Mouse (Mus musculus) heart, adult 18-20 months (tissue): ENCODE measurements around the gene Igfbp5. TPM values are rescaled to one million over a fixed set of nuclear protein-coding genes. Genes with fewer than 3 reads are reported as not detected.

Source experiments
- DNase-seq, 2 experiments: peaks; one replicate each; pipeline ENCODE4 v3.0.0; 2021 to 2022; ENCODE audit warnings: mixed read lengths in 1 of 2
- long read RNA-seq, 2 experiments: library from polyadenylated mRNA; stranded (forward); transcript quantifications; one replicate each; pipeline ENCODE4 v2.0.0; 2021
- total RNA-seq, 2 experiments: library from RNA; stranded (reverse); gene quantifications; 2 replicates each; pipeline ENCODE4 v1.2.3; 2021

Gene Igfbp5
- total RNA-seq: 100 to 1,000 TPM in 1 of 2 experiments, 10 to 100 TPM in 1; 80.7 to 123 TPM
- long read RNA-seq, experiment 1, full-length matches to known transcripts: 9 of 33 reads
- long read RNA-seq, experiment 1, partial matches to known transcripts: 0 of 33 reads
- long read RNA-seq, experiment 1, other reads (novel, unspliced or antisense): 24 of 33 reads
- long read RNA-seq, experiment 2, full-length matches to known transcripts: 1 of 29 reads
- long read RNA-seq, experiment 2, partial matches to known transcripts: 1 of 29 reads
- long read RNA-seq, experiment 2, other reads (novel, unspliced or antisense): 27 of 29 reads

DNA sequence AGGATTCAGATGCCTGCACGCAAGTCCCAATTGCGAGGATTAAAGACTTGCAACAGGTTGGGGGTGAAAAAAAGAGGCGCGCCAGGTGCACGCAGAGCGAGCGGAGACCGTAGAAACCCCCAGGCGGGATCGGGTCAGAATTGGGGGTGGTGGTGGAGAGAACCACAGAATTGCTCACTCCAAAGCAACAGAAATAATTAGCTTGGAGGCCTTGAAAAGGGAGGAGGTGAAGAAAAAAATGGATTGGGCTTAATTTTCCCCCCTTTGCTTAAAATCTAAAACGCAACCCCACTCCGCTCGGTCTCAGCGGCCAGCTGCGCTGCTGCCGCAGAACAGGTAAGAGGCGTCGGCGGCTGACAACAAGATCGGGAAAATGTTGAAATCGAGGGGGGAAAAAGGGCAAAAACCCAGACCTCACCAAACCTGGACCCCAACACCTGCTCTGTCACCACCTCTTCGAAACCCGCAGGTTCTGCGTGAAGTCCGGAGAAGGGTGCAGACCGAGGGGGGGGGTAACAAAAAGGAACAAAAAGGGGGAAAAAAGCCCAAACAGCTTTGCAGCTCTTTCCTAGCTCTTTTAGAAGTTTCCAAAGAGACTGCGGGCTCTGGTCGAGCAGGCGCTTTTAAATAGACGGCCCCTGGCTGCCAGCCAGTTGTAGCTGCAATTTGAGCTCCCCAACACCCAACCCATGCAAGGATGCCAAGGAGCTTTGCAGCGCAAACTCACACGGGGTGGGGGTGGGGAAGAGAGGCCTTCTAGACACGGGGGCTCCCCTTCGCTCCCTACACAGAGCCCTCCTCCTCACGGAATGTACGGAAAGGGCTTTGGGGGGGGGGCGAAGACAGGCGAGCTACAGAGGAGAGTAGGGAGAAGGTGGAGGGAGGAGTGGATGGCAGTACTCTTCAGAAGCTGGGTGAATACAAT, at the start of gene Igfbp5:
Gene Igfbp5, minus strand, starts transcription at position 598 of the 925 bp plus-strand sequence.
- DNase-seq: peak; percentile 85 to 86

DNA sequence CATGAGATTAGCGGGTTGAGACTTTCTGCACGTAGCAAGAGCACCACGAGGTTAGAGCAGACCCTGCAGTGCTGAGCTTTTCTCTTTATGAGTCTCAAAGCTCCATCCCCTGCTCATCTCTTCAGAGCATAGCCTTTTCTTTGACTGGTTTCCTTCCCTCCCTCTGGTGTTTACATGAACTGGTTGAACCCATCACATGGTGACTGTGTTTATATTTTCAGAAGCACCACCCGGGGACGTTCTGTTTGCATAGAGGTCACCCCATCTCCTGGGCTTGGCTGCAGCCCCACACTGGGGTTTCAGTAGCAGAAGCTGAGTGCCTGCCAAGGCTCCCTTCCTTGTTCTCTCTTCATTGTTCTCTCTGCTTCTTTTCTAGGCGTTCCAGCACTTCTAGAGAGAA, 40.1 kb upstream of the Igfbp5 start:
- peak; percentile 68 to 82 for DNase-seq

DNA sequence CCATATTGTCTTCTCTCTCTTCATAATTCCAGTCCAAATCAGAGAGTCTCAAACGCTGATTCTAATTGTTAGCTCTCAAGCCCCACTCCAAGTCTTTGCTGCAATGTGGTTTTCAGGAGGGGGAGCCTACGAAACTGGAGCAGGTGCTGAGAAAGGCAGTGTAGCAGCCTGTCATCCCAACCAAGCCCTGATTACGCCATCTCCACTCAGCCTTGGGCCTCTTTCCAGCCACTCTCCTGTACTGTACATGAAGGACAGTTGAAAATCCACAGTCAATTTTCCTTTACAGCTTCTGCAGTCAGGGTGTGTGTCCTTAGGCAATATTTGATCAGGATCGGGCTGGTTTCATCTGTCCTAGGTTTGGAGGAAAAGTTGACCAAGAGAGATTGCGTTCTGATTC, 38.4 kb upstream of the Igfbp5 start:
- DNase-seq: peak; percentile 22 to 58

DNA sequence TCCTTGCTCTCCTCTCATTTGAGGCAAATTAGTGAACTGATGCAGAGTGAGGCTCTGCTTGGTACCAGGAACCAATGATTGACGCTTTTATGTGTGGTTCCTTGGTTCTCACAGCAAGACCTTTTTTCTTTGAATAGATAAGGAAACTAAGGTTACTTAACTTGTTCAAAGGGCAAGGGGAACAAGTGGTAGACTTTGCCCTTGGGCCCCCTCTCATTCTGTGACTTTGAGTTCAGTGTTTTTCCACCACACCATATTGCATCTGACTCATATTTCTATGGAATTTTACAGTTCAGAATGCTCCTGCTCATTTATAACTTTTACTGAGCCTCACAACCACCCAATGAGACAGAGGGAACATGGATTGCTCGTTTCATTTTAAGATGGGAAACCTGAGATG, 21.1 kb upstream of the Igfbp5 start:
- DNase-seq: no peak

DNA sequence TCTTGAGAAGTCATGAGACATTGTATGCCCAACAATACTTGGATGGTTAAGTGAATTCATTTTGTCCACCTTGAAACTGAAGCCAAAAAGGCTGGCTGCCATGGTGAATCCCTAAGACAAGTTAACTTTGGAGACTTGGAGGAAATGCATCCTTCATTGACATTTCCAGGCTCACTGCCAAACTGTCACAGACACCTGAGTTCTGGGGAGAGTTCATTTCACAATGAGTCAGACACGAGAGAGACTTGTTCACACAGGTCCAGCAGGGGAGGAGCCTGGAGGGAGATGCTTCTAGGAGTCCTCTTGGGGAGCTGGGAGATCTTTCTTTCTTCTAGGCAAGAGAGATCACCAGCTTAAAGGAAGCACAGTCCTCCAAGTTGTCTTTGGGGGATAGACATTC, 13.2 kb upstream of the Igfbp5 start:
- DNase-seq: no peak

DNA sequence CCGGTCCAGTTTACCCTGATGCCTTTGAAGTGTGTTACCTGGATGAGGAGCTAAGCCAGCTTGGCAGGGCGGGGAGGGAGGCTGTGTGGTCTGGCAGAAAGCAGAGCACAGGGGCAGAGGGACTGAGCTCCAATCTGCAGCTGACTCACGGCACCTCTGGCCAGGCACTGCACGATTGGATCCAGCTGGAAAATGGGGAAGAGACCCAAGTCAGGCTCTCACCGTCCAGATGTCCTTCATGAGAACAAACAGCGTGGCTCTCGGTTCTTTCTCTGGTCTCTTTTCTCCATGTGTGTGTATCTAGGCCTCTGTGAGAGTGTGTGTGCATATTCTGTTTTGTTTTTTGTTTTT, 11.1 kb upstream of the Igfbp5 start:
- DNase-seq: peak; percentile 77

DNA sequence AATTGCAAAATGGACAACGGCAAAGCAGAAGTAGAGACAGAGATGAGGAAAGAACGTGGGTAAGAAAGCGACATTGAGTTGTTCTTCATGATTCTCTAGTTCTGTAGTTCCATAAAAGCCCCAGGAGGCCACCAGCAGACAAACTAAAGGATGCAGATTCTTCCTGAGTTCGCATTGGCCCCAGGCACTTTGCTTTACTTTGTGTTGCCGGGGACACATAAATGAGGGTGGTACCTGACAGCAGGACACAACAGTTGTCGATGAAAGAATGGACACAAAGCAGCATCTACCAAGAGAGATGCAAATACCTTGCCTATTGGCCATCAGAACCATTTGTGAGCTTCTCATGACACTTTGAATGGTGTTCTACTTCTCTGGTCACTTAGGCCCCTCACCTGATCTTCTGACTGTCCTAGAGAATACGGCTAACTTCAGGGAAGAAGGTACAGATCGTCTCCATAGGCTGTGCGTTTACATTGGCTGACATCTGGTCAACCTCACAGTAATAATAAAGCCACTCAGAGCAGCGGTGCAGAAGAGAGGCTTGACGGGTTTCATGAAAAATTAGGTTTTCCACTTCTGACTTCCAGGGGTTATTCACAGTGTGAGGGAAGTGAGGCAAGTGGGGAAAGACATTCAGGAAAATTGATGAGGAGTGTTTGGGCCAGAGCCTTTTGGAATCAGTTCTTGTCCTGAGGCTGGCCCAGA, 10.6 kb upstream of the Igfbp5 start:
- DNase-seq: no peak

DNA sequence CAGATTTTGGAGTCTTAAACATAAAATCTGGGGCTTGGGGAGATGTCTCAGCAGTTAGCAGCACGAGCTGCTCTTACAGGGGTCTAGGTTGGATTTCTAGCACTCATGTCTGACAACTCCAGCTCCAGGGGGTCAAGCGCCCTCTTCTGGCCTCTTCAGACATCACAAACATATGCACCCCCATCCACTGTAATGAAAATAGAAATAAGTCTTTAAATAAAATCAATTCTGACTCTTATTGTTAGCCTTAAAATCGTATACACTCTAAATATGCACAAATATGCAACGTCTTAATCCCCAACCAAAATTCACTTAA, 4.6 kb upstream of the Igfbp5 start:
- DNase-seq: no peak

DNA sequence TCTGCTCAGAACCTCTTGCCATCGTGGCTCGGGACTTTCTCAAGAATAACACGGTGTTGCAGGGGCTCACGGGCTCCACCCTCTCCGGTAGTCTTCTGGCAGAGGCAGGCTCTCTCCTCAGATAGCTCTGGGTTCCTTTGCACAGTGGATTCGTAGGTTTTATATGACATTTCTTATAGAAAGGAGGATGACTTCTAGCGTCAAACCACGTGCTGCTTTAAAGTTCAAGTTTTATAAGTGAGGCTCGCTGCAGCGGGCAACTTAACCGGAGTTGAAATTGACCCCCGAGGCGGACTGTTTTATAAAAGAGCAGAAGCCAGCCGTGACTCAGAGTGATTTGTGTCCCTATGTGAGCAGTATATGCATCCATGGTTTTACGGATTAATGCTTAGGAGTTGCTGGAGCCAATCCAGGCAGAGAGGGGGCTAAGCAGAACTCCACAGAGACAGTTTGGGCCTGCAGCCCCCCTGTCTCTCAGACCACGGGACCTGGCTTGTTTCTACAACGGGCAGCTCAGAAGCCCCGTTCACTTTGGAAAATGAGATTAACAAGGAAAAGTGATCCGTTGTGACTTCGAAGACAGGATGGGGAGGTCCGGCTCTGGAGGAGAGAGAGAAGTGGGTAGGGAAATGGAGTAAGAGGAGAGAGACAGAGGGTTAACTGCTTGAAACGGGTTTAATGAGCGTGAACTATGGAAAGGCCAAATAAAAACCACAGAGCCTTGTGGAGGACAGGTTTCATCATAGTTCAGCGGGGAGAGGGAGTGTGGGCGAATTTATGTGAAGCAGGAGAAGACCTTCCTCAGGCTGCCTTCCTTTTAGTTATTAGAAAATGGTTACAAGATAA, 4.0 kb upstream of the Igfbp5 start:
- DNase-seq: no peak

DNA sequence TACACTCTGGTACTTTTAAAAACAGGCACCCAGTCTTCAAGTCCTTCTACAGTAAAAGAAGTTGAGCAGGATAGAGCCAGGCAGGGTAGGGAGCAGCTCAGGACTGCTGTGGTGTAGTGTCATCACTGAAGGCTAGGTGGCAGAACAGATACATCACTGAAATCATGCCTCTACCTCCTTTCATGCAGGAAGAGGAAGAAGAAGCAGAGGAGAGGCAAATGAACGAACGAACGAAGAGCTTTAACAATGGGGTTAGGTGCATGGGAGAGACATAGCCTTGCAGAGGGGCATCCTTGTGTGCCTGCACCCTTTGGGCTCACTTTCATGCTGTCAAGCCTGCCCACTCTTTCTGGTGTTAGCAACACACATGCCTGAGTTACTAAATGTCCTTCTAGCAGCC, 3.2 kb upstream of the Igfbp5 start:
- DNase-seq: peak; percentile 61 to 69

DNA sequence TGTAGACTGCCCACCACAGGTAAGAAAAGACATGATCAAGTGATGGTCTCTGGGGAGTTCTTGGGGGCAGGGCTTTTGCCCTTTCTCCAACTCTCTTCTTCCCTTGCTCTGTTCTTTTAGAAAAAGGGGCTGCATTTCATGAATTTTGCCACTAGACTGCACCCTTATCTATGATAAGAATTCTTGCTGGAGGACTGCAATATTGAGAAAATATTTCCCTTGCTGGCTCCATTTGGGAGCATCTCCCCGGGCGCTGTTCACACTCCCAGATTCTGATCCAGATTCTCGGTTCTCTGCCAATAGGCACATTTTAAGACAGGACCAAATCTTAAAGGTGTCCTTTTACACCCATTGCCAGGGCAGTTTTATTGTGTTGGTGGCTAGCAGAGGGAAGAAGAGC, 1.4 kb upstream of the Igfbp5 start:
- DNase-seq: peak in 1 of 2 experiments; percentile 52

DNA sequence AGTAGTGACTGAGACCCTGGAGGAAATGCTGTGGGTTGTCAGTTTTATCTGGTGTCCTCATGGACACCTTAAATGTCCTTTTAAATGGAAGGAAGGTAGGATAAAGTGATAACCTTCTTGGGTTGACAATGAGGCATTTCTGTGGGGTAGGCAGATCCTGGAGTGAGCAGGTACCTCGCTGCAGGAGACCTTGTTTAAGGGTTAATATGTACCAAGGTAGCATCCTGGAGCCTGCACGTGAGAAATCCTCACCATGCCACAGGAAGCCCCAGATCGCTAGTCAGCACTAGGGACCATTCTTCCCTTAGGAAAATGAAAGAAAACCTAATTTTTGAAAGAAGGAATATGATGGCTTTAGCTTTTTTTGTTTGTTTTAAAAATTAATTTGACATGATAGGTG, 1.0 kb upstream of the Igfbp5 start:
- no peak for DNase-seq

DNA sequence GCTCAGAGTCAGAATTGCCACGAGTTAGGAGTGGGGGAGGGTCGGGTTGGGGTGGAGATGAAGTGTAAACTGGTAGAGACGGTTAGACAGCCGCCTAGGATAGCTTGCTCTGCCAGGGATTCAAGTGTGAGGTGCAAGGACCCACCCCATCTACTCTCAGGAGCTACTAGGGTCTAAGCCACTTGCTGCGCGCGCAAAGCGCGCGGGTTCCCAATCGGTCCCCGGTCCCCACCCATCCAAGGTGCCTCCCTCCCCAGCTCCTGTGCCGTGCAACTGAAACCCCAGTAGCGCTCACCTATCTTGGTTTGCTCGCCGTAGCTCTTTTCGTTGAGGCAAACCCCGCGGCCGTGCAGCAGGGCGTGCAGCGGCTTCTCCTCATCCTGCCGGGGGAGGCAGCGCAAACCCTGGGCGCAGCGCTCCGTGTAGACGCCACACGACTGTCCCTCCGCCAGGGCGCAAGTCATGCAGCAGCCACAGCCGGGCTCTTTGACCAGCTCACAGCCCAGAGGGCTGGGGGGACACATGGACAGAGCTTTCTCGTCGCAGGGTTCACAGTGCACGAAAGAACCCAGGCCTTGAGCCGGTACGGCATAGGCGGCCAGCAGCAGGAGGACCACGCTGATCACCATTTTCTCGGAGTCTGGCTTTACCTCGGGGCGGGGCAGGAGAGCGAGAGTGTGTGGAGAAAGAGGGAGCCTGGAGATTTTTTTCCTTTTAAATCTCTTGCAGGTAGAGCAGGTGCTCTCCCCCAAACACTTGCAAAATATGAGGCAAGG, 985 bp downstream of the Igfbp5 start:
- DNase-seq: peak; percentile 55 to 70

DNA sequence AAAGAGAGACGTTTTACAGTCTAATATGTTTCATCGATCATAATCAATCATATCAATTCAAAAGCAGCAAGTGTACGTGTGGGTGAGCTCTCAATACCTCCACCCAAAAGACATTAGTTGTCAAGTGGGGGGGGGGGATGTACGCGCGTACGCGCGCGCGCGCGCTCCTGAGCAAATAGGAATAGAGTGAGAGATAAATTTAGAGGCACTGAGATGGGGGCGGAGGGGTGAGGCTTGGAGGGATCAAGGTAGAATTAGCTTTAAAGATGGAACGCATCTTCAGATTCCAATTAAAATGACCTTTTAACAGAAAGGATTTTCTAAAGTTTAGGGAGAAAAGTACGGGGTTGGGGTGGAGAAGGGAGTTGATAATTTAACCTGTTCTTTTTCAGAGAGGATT, 1.6 kb downstream of the Igfbp5 start:
- no peak for DNase-seq

DNA sequence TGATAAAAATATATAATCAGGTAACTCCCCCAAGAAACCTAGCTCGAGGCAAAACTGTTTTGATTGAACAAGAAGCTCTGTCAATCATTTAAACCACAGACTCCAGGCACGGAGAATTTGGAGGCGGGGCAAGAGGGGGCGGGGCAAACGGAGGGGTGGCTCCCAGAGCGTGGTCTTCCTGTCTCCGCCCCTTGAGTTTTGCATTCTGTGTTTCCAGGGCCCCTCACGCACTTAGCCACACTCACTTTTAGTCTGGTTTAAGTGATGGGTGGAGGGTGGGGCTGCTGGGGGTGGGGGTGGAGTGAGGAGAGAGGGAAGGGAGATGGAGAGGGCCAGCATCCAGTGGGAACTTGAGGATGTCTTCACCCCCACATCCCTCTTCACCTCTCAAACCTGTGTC, 2.2 kb downstream of the Igfbp5 start:
- DNase-seq: peak; percentile 74 to 80

DNA sequence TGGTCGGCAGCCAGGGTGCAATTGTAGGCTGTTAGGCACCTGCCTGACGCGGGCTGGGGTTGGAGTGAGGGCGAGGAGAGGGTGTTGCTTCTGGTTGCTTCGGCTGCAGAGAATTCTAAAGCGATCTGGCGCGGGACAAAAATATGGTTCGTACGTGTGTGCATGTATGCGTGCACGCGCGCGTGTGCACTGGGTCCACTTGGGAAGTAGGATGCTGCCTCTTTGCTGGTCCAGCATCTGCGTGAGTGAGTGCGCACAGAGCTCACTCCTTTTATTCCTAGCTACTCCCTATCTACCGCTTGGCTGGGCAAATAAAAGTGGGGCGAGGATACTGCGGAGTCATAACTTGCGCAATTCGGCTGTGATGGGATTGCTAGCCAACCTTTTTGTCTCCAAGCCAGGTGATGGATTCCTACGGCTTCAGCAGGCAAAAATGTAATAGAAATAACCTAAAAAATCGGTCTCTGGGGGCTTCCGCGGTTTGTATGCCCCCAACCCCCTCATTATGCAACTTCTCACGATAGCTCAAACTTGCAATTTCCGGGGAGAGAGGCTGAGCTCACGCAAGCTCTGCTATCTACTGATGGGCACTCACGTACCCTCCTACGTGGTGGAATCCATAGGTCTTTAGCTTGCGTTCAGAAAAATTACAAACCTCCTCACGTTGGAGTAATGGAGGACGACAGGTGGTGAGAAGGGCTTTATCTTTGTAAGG, 2.8 kb downstream of the Igfbp5 start:
- DNase-seq: peak; percentile 55 to 63

DNA sequence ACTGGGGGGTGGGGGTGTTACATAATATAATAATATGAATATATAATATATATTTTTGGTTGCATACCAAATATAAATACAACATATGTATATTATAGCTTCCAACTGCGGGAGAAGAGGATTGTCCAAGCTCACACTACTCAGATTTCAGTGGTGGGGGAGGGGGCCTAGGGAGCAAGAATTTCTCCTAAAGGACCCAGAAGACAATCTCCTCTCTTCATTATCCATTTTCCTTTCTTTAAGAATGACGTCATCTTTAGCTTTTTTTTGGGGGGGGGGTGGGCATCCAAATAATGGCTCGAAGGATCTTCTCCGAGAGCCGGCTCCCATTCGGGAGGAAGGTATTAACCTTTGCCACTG, 3.4 kb downstream of the Igfbp5 start:
- DNase-seq: no peak

DNA sequence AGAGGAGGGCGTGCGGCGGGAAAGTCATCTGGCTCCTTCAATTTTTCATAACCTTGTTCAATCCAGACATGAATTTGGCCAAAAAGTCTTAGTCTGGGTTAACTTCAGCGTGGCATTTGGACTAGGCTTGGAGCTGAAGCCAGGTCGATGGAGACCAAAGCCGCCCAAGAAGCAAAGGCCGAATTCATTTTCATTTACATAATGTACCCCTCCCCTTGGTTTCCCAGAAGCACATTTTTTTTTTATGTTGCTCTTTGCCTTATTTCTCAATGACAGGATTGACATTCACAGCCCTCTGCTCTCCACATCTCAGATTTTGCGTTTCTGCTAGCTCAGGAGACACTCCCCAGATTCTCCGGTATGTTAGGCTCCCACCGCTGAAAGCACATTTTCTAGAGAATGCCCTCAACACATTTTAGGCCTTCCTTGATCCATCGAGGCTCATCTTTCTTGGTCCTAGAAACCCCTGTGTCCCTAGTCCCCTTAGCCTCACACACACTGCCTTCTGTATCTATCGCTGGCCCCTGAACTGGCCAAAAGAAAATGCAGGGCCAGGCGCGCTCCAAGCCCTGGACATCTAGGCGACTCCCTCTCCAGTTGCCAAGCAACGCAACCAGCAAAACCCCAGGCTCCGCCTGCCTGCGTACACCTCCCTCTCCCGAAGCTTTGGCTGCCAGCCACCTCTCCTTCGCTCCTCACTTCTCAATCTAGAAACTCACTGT, 3.9 kb downstream of the Igfbp5 start:
- DNase-seq: peak; percentile 88 to 93

DNA sequence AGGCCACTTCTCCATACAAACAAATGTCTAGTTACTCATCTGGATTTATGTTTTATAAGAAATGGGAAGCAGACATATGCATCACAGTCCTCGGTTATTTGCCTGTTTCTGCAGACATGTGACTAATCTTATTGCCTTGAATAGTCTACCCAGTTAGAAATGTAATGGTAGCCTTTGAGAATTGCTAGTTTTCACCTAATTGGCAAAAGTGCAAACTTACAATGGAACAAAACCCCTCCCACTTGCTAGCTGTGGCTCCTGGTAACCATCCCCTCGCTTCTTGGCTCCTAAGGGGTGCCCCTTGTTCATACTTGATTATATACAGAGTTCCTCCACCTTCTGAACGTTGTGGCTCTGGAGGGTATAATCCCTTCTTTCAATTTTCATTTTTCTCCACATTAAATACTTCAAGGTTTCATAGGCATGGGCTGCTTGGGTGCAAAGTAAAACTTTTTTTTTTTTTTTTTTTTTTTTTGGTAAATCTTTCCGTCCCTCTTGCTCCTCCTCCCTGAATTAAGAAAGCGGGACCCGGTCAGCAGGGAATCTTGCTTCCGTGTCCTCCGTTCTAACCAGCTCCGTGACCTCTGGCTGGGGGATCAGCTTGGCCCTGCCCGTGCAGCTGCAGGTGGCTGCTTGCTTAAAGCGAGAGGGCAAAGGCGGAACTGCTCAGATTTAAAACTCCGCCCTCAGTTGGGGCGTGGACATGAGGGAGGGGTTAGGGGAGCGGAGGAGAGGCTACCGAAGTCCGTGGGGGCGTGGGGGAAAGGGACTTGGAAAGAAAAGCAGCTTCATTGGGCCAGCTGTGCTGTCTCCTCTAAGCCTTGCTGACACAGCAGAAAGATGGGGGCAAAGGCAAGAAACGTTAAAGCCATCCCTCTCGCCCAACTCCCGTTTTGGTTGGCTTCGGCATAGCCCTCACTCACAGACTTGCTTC, 4.7 kb downstream of the Igfbp5 start:
- peak; percentile 81 to 86 for DNase-seq
